Mouse (Mus musculus) MEL (cell line): ENCODE data around the gene 2610318N02Rik.
A peak's percentile ranks its signal among the peaks of the same experiment; 100 is the strongest.

ENCODE experiments used
- CTCF ChIP-seq, 3 experiments: IDR thresholded peaks in 2 of 3; conservative IDR thresholded peaks in 1 of 3; 2 replicates each; pipeline ENCODE4 v1.5.1; 2011 to 2012; ENCODE audit warnings: low read length in 3 of 3, low read depth in 2 of 3, mild to moderate bottlenecking in 2 of 3, improper control_type of control experiment in 1 of 3, inconsistent platforms in 1 of 3, mixed read lengths in 1 of 3, moderate library complexity in 1 of 3; ENCODE audit not compliant: control insufficient read depth in 1 of 3, insufficient read depth in 1 of 3, poor library complexity in 1 of 3, severe bottlenecking in 1 of 3
- ETS1 ChIP-seq: IDR thresholded peaks from 2 replicates; pipeline ENCODE4 v1.6.1; 2012; ENCODE audit warnings: low read depth, mild to moderate bottlenecking, inconsistent platforms, low read length, improper control_type of control experiment, moderate library complexity
- HCFC1 ChIP-seq: IDR thresholded peaks from 2 replicates; pipeline ENCODE4 v1.6.1; 2012; ENCODE audit warnings: low read depth, mild to moderate bottlenecking, inconsistent platforms, low read length, improper control_type of control experiment, moderate library complexity
- MEF2A ChIP-seq: IDR thresholded peaks from 2 replicates; pipeline ENCODE4 v1.6.1; 2014; ENCODE audit warnings: low read depth, mild to moderate bottlenecking, inconsistent platforms, low read length, improper control_type of control experiment; ENCODE audit not compliant: poor library complexity, insufficient replicate concordance, severe bottlenecking; ENCODE audit errors: extremely low read depth
- MYC ChIP-seq: IDR thresholded peaks from 2 replicates; pipeline ENCODE4 v1.6.1; 2011; ENCODE audit warnings: low read depth, mild to moderate bottlenecking, low read length, improper control_type of control experiment, moderate library complexity
- POLR2A ChIP-seq, 2 experiments: IDR thresholded peaks; 2 replicates each; pipeline ENCODE4 v1.6.1; 2011 to 2012; ENCODE audit warnings: low read length in 2 of 2, mild to moderate bottlenecking in 2 of 2, control low read depth in 1 of 2, improper control_type of control experiment in 1 of 2, low read depth in 1 of 2, moderate library complexity in 1 of 2; ENCODE audit not compliant: control insufficient read depth in 1 of 2, insufficient read depth in 1 of 2, poor library complexity in 1 of 2
- RAD21 ChIP-seq: IDR thresholded peaks from 2 replicates; pipeline ENCODE4 v1.6.1; 2011; ENCODE audit warnings: mild to moderate bottlenecking, low read depth, low read length, improper control_type of control experiment
- SIN3A ChIP-seq: IDR thresholded peaks from 2 replicates; pipeline ENCODE4 v1.6.1; 2012; ENCODE audit warnings: low read length, improper control_type of control experiment, inconsistent platforms
- ZNF384 ChIP-seq: IDR thresholded peaks from 2 replicates; pipeline ENCODE4 v1.6.1; 2012; ENCODE audit warnings: low read depth, mild to moderate bottlenecking, inconsistent platforms, low read length, improper control_type of control experiment

DNA sequence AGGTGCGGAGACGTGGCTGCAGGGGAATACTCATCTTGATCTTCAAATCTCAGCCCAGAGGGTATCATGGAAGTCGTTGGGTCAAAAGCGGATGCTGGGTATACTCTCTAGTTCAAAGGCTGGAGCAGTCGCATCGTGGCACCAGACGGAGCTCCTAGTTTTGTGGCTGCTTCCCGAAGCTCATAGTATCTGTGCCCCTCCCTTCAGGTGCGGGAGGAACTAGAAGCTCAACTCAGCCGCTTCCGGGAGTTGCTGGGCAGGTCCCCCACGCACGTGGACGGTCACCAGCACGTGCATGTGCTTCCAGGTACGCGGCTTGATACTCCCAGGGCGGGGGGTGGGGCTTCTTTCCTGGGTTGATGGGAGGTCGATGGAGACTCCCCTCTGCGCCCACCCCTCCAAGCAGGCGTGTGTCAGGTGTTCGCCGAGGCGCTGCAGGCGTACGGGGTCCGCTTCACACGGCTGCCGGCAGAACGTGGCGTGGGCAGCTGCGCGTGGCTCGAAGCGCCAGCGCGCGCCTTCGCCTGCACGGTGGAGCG lies 22.5 kb upstream of the 2610318N02Rik start:
- TF ChIP-seq MEF2A: no peak
- no peak for TF ChIP-seq RAD21
- TF ChIP-seq ETS1: no peak
- no peak for TF ChIP-seq CTCF (IDR thresholded peaks at IDR 0.05 in 2 of 3, conservative IDR thresholded peaks at IDR 0.05 in 1 of 3; ENCODE audit: control insufficient read depth in 1 of 3, insufficient read depth in 1 of 3, low read depth in 2 of 3, low read length in 3 of 3, poor library complexity in 1 of 3, severe bottlenecking in 1 of 3)
- peak; percentile 52; the same call in 1 of the 2 replicates for TF ChIP-seq HCFC1
- peak in 1 of 2 experiments; percentile 41; a peak in 1 of 4 replicates for TF ChIP-seq POLR2A (IDR thresholded peaks at IDR 0.05; ENCODE audit: control insufficient read depth in 1 of 2, insufficient read depth in 1 of 2, low read depth in 1 of 2, low read length in 2 of 2, poor library complexity in 1 of 2)
- no peak for TF ChIP-seq ZNF384
- TF ChIP-seq MYC: peak; percentile 99
- TF ChIP-seq SIN3A: peak; percentile 46; the same call in 1 of the 2 replicates
